Mouse (Mus musculus) frontal cortex, postnatal 25 days (tissue): ENCODE data around the gene Selenon.

Experiments used
- DNase-seq, 2 experiments: peaks; one replicate each; pipeline ENCODE4 v3.0.0; 2022; ENCODE audit warnings: low spot score in 2 of 2

Selenon gene

DNA sequence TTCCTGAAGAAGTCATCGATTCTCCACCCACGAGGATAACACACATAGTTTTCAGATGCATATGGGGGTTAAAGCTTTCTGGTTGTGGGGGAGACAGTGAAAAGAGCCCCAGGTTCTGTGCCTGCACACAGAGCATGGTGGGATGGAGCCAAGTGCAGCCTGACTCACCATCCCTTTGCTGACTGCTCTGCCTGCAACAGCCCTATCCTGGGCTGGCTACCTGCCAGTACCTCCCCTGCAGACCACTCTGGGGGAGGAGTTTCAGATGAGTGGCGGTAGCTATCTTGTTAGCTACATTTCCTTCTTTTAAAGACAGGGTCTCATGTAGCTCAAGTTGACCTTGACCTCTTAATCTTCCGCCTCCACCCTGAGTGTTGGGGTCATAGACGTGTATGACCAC, 26.4 kb upstream of the Selenon start:
- DNase-seq, result no peak

DNA sequence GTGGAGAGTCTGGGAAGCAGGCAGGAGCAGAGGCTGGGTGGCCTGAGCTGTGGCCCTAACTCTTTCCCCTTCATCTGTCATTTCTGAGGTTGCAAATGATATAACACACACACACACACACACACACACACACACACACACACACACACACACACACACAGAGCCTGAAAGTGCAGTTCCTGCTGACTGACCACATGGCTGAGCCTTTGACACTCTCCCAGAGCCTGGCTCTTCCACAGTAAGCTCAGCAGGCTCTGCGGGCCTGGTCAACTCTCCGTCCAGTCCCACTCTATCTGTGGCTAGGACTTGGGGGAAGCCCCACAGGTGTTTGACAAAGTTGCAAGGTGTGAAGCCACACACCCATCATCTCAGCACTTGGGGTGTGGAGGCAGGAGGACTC, 25.3 kb upstream of the Selenon start:
- DNase-seq, result no peak

DNA sequence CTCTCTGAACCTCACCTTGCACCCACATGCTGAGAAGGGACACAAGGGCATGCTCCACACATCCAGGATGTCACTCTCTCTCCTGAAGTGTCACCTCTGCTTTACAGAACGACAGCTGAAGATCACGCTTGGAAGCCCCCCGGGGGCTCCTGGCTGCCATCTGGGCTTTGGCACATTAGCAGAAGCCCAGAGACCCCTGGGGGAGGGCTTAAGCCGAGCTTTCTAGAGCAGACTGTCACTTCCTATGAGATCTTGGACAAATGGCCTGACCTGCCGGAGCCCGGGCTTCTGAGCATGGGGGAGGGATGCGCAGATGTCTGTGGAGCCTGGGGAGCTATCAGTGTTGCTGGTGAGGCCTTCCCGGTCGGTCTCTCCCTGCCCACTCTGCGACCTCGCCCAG, 23.5 kb upstream of the Selenon start:
- DNase-seq, result no peak

DNA sequence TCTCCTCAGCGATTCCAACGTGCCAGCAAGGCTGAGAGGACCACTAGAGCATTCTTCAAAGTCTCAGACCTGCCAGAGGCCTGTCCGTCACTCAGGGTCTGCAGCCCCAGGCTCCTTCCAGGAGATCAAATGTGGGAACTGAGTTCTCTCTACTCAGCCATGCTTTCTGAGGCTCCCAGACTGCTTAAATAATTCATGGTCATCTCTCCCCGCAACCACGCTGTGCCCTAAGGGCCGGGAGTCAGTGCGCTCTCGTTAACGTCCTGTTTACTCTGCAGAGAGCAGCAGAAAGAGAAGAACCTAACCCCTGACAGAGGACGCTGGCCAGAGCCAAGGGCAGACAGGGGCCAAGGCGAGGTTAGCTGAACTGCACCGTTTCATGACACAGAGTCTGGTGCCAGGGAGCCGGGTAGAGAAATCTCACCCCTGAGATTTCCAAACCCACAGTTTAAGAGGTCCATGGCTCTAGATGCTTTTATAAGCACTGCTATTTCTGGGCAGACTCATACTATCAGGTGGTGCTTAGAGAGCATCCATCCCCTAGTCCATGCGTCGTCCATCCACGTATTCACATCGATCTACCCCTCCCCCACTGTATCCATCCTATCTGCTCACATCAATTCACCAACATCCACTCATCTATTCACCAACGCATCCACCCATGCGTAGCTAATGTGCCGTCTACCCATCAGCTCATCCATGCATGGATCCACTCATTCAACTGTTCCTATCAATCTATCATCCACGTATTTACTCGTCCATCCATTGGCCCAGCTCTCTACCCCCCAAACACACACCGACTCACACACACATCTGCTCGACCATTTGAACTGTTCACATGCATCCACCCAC, 20.7 kb upstream of the Selenon start:
- DNase-seq, result no peak

DNA sequence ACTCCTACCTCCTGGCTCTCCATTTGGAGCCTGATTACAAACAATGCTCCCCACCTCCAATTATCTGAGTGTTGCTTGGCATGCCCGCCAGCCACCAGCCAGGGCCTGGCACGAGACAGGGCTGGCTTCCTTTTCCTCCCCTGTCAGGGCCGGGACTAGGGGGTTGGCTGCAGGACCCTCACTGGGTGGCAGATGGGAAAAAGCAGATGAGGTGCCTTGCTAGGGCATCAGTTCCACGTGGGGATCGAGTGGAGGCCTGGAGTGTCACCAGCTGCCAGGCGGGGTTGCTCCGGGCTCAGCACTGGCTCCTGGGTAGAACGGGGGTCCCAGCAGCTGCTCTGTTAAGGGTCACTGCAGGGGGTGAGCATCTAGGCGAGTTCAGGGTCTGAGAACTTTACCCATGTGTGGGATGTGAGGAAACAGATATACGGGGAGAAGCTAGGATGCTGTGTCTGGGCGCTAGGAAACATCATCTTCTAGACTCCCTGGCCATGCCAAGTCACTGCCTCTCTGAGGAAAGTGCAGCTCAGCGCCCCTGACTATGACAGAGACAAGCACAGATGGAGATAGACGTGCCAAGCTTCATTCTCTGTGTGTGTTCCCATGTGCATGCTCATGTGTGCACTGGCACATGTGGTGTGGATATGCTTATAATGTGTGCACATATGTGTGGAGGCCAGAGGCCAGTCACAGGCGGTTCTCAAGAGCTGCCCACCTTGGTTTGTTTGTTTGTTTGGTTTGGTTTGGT, 18.9 kb upstream of the Selenon start:
- no peak for DNase-seq

DNA sequence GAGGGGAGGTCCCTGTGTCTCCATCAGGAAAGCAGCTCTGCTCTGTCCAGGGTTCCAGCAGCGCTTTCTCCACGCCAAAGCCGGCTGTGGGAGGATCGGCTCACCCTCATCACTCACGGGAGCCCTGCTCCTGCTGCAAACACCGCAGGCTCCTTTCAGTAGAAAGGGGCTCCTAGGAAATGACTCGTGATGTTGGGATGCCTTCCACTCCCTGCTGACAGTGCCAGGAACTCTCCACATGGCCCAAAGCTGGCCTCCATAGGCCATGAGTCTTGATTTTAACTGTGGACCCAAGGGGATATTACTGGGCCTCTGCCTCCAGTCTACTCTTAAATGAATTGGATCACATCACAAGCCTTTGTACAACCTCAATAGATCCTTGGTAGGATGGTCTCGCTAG, 17.9 kb upstream of the Selenon start:
- DNase-seq, result no peak

DNA sequence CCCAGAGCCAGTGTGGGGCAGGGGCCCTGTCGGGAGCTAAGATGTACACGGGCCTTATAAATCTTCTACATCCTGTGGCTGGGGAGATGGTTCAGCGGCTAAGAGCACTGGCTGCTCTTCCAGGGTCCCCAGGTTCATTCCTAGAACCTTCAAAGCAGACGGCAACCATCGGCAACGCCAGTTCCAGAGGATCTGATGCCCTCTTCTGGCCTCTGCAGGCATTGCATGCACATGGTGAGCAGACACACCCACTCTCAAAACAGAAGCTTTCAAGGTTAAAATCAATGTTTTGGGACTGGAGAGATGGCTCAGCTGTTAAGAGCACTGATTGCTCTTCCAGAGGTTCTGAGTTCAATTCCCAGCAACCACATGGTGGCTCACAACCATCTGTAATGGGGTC, 17.2 kb upstream of the Selenon start:
- no peak for DNase-seq

DNA sequence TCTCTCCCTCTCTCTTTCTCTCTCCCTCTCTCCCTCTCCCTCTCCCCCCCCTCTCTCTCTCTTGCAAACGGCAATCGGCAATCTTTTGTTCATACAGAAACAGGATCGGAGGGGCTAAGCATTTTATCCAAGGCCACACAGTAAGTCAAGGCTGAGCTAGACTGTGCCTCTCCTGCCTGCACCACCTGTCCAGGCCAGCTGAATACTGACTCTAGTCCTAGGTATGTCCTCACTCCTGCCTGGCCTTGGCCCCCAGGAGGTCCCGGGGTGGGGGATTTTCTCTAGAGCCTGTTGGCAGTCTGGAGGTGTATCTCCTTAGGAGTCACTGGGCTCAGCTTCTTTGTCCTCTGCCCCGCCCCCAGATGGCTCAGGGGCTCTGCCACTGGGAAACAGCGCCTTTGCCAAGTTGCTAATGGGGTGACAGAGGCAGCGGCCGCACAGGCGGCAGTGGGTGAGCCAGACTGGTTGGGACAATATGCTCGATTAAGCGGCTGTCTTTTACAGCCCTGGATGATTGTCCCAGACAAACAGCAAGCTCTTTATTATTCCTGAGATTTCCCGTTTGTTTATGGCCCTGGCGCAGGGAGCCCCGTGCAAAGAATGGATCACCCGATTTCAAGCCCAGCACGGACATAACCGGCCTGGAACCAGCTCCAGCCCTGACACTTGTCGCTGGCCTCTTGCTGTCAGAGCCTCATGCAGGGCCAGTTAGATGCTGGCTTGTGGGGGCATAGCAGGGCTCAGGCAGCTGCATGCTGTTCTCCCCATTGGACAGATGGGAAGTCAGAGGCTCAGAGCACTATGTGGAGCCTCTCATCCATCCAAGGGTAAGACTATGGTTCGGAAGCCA, 15.6 kb upstream of the Selenon start:
- no peak for DNase-seq

DNA sequence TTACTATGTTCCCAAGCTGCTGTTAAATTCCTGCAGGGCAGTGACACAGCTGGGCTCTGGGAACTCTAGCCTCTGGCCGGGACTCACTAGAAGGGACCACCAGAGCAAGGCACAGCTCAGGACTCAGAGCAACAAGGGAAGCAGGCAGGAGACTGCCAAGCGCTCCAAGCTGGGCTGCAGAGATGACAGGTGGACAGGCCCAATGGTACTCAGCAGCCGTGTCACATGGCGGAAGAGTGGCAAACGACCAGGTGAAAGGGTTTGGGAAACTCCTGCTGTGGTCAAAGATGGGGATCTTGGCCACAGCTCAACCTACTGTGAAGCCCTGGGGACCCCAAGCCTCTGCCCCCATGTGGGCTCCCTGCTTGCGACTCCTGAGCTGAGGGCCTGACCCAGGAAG, 12.1 kb upstream of the Selenon start:
- DNase-seq, result no peak

DNA sequence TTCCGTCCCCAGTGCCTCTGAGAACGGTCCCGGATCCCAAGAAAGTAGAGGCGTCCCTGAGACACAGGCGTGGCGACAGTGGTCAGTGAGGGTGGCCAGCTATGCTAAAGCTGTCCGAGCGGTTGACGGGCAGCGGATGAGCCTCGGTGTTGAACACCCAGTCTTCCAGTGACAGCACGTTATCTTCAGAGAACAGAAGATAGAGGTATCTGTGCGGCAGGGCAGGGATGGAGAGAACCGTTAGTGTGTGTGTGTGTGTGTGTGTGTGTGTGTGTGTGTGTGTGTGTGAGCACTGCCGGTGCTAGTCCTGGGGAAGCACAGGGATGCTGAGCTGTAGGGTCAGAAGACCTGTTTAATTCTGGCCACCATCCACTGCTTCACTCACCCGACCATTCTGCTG, 11.7 kb upstream of the Selenon start:
- no peak for DNase-seq

DNA sequence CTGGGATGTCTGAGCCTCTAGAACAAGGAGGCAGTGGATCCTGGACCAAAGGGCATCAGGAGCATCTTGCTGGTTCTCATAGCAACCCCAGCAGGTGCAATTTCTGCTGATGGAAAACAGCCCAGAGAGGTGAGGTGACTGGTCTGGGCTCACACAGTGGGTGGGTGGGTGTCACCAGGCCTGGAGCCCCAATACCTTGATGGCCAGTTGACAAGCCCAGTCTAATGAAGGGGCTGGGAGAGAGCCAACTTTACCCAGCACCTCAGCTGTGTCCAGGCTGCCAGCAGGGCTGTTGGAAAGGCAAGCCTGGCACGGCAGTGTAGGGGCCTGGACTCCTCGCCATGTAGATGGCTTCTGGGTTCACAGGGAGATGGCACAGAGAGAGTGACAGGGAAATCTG, 10.0 kb upstream of the Selenon start:
- no peak for DNase-seq

DNA sequence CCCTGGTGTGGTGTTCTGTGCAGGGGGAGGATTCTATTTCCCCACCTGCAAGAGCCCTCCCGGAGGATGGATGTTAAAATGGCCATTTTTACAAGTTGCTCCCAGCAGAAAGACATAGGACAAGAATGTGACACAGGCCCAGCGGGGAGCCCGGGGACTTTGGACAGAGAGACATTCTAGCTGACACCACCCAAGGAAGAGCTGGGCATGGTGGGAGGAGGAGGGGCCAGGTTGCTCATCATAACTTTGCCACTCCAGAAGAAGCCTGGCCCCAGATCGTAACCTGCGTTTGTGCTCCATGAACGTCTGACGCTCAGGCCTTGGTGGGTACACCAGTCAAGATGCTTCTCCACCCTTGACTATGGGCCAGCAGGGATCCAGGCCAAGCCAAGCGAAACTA, 8.7 kb upstream of the Selenon start:
- no peak for DNase-seq

DNA sequence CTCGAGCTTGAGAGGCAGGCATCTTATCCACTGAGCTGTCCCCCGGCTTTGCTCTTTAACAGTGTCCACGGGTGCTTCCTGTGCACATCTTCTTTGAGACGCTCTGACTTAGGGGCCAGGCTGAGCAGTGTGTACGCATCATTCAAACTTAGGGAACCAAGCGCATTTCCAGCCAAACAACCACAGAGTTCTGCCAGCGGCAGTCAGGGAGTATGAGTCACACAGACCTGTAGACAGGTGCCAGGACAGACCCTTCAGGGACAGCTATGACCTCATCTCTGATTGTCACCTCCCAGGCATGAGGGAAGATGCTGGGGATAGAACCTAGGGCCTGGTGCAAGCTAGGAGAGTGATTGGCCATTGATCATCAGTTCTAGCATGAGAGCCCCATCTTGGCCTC, 7.2 kb upstream of the Selenon start:
- DNase-seq, result no peak

DNA sequence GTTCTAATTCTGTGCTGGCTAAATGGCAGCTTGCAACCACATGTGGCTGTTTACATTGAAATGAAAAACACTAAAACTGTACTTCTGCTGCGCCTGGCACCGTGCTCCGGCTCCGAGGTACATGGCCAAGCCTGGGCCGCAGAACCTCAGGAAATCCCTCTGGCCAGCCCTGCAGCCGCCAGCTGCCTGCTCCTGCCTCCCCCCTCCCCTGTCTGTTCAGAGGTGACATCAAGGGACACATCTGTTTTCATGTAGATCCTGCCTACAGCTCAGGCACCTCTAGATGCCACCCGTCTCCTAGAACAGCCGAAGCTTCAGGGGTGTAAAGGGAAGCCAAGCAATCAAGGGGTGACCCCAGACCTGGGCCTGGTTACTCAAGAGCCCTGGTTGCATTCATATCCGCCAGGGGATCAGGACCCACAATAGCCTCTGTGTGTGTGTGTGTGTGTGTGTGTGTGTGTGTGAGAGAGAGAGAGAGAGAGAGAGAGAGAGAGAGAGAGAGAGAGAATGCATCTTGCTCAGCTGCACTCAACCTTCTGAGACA, 6.7 kb upstream of the Selenon start:
- no peak for DNase-seq

DNA sequence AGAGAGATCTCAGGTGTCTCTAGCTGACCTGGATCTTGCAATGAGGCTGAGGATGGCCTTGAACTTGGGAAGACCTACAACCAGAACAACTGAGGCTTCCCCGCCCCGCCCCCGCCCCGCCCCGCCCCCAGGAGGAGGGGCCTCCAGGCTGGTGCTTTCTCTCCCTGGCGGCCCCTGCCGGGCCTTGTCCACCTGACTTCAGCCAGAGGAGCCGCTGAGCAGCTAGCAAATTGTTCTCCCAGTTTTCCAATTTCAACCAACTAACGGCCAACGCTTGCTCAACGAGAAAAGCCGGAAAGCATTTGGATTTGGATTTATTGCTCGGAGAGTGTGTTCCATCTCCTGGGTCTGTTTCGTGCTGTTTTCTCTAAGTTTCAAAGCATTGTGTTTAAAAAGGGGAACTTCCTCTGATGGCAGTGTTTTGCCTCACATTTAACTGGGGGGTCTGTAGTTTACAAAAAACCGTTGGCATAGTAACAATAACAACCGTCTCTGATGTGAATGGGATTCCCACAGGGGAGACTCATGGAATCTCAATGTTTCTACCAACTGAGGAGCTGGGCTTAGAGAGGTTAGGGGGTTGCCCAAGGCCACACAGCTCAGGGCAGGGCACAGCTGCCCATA, 5.8 kb upstream of the Selenon start:
- no peak for DNase-seq

DNA sequence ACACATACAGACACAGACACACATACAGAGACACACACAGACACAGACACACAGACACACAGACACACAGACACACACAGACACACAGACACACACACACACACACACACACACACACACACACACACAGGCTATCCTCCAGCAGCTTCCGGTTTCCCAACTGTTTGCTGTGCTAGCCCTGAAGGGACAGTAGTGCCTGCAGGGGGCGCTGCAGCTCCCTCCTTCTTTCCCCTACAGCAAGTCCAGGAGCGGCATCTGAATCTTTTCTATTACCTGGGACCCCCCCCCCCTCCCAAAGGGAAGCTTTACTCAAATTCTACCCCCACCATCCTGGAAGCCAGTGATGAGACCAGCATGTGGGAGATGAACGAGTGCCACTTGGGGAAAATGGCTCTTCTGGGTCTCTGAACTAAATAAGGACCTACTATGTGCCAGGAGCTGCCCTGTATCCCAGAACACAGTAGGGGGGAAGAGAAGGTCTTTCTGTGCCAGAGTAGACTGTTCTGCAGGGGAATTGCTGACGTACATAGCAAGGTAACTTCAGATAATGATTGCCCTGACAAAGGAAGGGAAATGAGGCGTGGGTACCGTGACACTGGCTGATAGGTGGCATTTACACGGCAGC, 4.1 kb upstream of the Selenon start:
- no peak for DNase-seq

DNA sequence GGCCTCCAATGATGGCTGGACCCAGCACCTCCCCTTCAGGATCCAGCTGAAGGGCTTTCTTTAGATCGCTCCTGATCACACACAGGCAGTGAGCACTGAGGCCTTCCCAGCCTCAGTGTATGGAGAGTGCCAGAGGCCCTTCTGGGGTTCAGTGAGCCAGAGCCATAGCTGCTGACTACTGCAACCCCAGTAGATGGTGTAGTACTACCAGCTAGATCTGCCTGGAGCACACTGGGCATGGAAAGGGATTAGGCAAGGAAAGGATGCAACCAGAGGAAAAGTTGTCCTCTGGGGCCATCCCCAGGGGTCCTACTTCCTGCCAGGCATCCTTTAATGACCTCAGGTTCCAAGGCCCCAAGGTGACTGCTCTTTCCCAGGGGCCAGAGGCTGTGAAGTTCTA, 1.7 kb upstream of the Selenon start:
- no peak for DNase-seq

DNA sequence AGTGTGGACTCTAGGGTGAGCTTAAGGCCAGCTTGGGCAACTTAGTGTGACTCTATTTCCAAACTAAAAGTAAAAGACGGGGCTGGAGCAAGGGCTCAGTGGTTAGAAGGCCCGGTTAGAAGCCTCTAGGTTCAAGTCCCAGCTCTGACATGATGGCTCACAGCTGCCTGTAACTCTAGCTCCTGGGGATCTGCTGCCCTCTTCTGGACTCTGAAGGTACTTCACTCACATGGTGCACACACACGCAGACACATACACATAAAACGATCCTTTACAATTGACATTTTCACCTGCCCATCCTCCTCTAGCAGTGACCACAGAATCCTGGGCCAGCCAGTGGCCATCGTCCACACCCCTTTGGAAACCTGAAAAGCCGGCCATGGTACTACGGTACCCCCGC, 2.1 kb downstream of the Selenon start:
- DNase-seq, result no peak

DNA sequence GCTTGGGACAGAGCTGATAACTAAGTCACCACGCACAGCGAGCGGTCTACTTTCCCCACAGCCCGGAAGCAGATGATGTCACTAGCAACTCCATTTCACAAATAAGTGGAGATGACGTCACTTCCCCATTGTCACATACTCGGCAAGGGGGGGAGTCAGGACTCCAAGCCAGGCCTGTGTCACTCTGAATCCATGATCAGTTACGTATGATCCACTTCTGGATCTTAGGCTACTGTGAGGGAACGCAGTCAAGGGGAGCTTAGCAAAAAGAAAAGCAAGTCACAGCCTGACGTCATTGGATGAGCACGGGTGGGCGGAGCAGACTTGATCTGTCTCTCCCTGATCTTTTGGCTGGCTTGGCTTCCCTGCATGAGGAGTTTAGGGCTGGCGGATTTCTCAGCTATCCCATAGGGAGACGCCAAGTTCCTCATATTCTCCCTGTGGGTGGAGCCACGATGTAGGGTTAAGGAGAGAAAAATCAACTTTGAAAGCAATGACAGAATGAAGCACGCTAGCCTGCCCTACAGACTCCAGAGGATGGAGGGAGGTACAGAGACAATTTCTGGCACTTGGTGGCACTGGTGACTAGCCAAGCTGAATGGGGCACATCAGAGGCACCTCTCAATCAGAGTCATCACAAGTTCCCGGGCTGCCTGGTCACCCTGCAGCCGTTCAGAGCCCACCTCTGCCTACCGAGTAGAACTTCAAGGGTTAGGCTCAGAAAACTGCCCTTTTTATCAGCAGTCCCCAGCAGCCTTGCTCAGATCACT, 3.6 kb downstream of the Selenon start:
- no peak for DNase-seq
